Comparison of ENCODE assay signal across 8 mouse cellular contexts in the genomic region with DNA sequence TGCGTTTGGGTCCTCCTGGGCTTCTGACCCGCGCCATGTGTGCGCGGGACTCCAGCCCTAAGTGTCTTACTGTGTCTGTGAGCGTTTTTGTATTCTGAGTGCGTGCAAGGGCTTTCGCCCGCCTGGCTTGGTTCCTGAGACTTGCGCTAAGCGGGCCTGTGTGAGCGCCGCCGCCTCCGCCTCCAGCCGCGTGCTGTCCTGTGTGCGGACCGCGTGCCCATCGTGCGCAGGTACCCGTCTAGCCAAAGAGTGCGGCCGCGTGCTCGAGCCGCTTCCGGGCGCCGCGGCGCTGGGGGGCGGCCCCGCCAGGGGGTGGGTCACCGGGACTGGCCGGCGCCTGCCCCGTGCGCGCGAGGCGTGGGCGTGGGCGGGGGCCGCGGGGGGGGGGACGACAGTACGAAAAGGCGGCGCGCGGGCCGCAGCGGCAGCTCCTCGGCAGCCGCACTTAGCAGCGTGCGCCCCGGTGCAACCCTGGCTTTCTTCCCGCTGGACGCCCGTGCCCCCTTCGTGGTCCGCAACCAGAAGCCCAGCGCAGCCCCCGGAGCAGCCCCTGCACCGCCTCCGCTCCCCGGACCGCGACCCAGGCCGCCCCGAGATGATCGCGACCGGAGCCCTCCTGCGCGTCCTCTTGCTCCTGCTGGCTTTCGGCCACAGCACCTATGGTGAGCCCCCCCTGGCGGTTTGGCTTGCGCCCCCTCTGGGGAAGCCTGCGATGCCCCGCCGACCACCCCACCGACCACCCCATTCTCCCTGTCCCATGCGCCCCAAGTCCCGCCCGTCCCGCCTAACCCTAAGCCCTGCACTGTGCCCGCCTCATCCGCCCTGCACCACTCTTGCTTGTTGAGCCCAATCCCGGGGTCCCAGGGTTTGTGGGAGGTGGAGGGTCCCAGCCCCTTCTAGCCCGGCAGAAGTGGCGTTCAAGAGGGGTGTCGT. TPM values are rescaled to one million over a fixed set of nuclear protein-coding genes. Genes with fewer than 3 reads are reported as not detected.
DNase-seq lines count a peak whose midpoint lies in the region; ATAC-seq and TF ChIP-seq lines count a peak whose summit lies in the region.

No protein-coding gene starts in this region.

- H3K27me3 ChIP-seq in kidney, postnatal 0 days (ENCODE audit: insufficient read depth, low read length) = peaks cover 40% of the 10 kb centered on the region

- peaks cover 19% of the 10 kb centered on the region for H3K4me1 ChIP-seq in kidney, postnatal 0 days (replicated peaks; ENCODE audit: insufficient read depth, low read length)

- peak; percentile 21; the same call in 1 of the 2 replicates for ATAC-seq in kidney, postnatal 0 days (replicated peaks; ENCODE audit: low FRiP score, low read depth)
- peak; percentile 19 to 34; a peak in 1 of 4 replicates for ATAC-seq in hematopoietic stem cell, adult 5-6 weeks (replicated peaks in 1 of 2; ENCODE audit: insufficient read depth in 1 of 2, low FRiP score in 2 of 2, low TSS enrichment in 1 of 2, low read depth in 1 of 2, poor library complexity in 2 of 2, severe bottlenecking in 2 of 2)
- peak; percentile 39; the same call in 1 of the 2 replicates for ATAC-seq in megakaryocyte progenitor cell, adult 5-6 weeks (replicated peaks; ENCODE audit: poor library complexity)

- peak overlapping the region; percentile 63 for H3K4me2 ChIP-seq in kidney, postnatal 0 days (ENCODE audit: low read length)

- TF ChIP-seq CTCF in kidney, postnatal 0 days (IDR thresholded peaks at IDR 0.05; ENCODE audit: low read depth) = no peak

- peak overlapping the region; percentile 31 for H3K4me3 ChIP-seq in kidney, postnatal 0 days (replicated peaks; ENCODE audit: low read depth, low read length)

- 0 out of 2 replicates have a peak overlapping the region, but pooled peaks have one; percentile 27 for H3K9ac ChIP-seq in kidney, postnatal 0 days (ENCODE audit: low read depth, low read length)

- H3K9me3 ChIP-seq in kidney, postnatal 0 days (replicated peaks; ENCODE audit: low read length) = no peaks in the 10 kb centered on the region

- no peak overlapping the region for H3K27ac ChIP-seq in kidney, postnatal 0 days

- DNase-seq in kidney, postnatal 0 days (ENCODE audit: low spot score) = no peak
- DNase-seq in kidney, postnatal 14 days = no peak
- DNase-seq in adrenal gland, postnatal 25 days = peak; percentile 49
- no peak for DNase-seq in cerebellum, adult 9-11 months
- no peak for DNase-seq in cerebellum, adult 8-10 months
- no peak for DNase-seq in layer of hippocampus, adult 18-20 months (ENCODE audit: low spot score in 2 of 2)

- WGBS in kidney, postnatal 0 days = 1% methylated on average over 84 of the region's 96 CpGs

- H3K36me3 ChIP-seq in kidney, postnatal 0 days (ENCODE audit: insufficient read depth, low read length) = no peaks in the 10 kb centered on the region

RNA-seq across cellular contexts. Expression of a gene that starts 0.7 kb away (rescaled TPM):
- polyA plus RNA-seq in kidney, postnatal 0 days (2015; fragmentation: Nextera tagmentation; extraction: Ambion mirVana) = 25.2 and 31.1 TPM in 2 replicates
- 592 and 648 TPM in 2 replicates for total RNA-seq in adrenal gland, postnatal 25 days (2021)
- not detected in 2 replicates for total RNA-seq in hematopoietic stem cell, adult 5-6 weeks (2017)
- total RNA-seq in megakaryocyte progenitor cell, adult 5-6 weeks (2015) = 0.64 TPM in 1 of 2 replicates, not detected in the other
- total RNA-seq in megakaryocyte progenitor cell, adult 5-6 weeks (2017) = not detected in 2 replicates
- total RNA-seq in layer of hippocampus, adult 18-20 months (2021) = 10 to 100 TPM in 1 of 2 experiments, 1 to 10 TPM in 1; 10.0 to 12.9 TPM

Comparison
In these comparisons a context has a peak if more than half of its experiments do, and no peak if none do; other contexts are left out.
1. RNA of a gene that starts 0.7 kb away (total RNA-seq): 592 to 648 TPM in adrenal gland, postnatal 25 days; 10.0 to 12.9 TPM in layer of hippocampus, adult 18-20 months, 0.64 TPM in megakaryocyte progenitor cell, adult 5-6 weeks and not detected in hematopoietic stem cell, adult 5-6 weeks; every median in the first group is over 10 times any median in the second.
2. Peak in every context shown above with its lines, with median percentiles within 50 percentile points of each other: ATAC-seq.